Mouse (Mus musculus) megakaryocyte, embryonic 14.5 days (primary cell): ENCODE data around the gene Msx3.

Source experiments
- FLI1 ChIP-seq: IDR thresholded peaks from 2 replicates; pipeline ENCODE4 v1.6.1; 2012; ENCODE audit warnings: low read length, inconsistent platforms, mixed read lengths
- GATA1 ChIP-seq: IDR thresholded peaks from 3 replicates; pipeline ENCODE4 v1.6.1; 2012; ENCODE audit warnings: mixed read lengths, low read length, inconsistent platforms, borderline replicate concordance

DNA sequence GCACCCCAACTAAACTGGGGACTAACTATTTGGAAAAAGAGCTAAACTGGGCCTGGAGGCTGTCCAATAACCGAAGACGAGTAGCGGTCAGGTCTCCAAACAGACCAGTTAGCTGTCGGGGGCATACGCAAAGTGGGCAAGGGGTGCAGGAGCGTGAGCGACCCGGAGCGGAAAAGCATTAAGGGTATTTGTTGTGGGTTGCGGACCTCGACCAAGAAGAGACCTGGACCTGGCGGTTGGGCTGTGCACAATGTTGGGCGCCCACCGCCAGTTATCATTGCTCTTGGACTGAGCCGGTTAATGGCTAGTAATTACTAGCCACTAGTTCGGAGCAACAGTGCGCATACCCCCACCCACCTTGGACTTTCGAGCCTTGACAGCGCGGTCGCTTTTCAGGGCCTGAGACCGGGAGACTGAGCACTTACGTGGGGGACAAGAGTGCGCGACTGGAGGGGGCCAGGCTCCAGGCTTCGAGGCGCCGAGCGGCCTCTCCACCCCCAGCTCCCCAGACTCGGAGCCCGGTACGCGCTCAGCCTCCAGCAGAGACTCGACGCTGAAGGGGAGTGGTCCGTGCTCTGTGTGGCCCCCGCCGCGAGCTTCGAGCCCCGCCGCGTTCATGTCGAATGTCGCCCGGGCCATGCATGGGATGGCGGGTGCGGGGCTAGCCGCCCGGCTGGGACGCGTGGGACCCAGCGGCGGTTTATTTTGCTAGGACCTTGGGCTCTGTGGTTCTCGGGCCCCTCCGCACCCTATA is at the start of gene Msx3:
- TF ChIP-seq GATA1: no peak
- TF ChIP-seq FLI1: no peak
